Mouse (Mus musculus): ENCODE measurements around the gene Dcst2.

DNA sequence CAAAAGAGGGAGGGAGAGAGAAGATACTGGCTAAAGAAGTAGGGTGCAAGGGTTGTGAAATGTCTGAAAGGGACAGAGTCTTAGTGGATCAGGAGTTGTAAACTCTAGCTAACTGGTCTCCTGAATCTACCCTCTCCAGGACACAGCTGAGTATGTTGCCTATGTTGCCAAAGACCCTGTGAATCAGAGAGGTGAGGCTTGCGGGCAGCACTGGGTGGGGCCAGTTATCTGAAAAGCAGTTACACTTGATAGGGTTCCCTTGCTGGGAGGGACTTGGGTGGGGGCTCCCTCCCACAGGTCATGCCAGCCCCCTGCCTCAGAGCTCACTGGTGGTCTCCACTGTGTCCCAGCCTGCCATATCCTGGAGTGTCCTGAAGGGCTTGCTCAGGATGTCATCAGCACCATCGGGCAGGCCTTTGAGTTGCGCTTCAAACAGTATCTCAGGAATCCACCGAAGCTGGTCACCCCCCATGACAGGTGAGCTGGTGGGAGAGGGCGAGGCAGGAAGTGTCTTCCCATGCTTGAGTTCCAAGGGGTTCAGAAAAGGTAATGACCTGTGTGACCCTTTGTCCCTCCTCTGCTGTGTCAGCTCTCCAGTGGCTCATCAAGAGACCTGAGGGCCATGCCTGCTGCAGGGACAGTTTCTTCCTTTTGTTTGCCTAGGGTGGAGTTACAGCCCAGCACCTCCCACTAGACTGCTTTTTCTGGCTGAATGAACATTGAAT lies 62.8 kb downstream of the Dcst2 start:
- TF ChIP-seq CTCF (IDR thresholded peaks at IDR 0.05 in 2 of 3, conservative IDR thresholded peaks at IDR 0.05 in 1 of 3; ENCODE audit: control insufficient read depth in 1 of 3, insufficient read depth in 1 of 3, low read depth in 2 of 3, low read length in 3 of 3, poor library complexity in 1 of 3, severe bottlenecking in 1 of 3) (no peak), CHD2 (IDR thresholded peaks at IDR 0.05; ENCODE audit: low read length) (no peak), BHLHE40 (IDR thresholded peaks at IDR 0.05; ENCODE audit: borderline replicate concordance, low read depth, low read length) (no peak), TAL1 (IDR thresholded peaks at IDR 0.05; ENCODE audit: low read length) (no peak), CHD1 (IDR thresholded peaks at IDR 0.05; ENCODE audit: low read depth, low read length) (no peak), NELFE (IDR thresholded peaks at IDR 0.05; ENCODE audit: low read depth, low read length) (no peak), RAD21 (IDR thresholded peaks at IDR 0.05; ENCODE audit: low read depth, low read length) (no peak), POLR2A (IDR thresholded peaks at IDR 0.05; ENCODE audit: control insufficient read depth in 1 of 2, insufficient read depth in 1 of 2, low read depth in 1 of 2, low read length in 2 of 2, poor library complexity in 1 of 2) (no peak), SIN3A (IDR thresholded peaks at IDR 0.05; ENCODE audit: low read length) (no peak), GABPA (IDR thresholded peaks at IDR 0.05; ENCODE audit: low read depth, low read length) (no peak), USF2 (IDR thresholded peaks at IDR 0.05; ENCODE audit: borderline replicate concordance in 1 of 2, insufficient read depth in 1 of 2, low read depth in 1 of 2, low read length in 2 of 2) (no peak), MAX (IDR thresholded peaks at IDR 0.05; ENCODE audit: low read length) (no peak), TBP (IDR thresholded peaks at IDR 0.05; ENCODE audit: low read depth, low read length) (no peak)
